Mouse (Mus musculus) megakaryocyte, embryonic 14.5 days (primary cell): ENCODE measurements around the gene Hils1.

Source experiments
- FLI1 ChIP-seq: IDR thresholded peaks from 2 replicates; pipeline ENCODE4 v1.6.1; 2012; ENCODE audit warnings: low read length, inconsistent platforms, mixed read lengths
- GATA1 ChIP-seq: IDR thresholded peaks from 3 replicates; pipeline ENCODE4 v1.6.1; 2012; ENCODE audit warnings: mixed read lengths, low read length, inconsistent platforms, borderline replicate concordance

GRCm38 (mm10) chr11:94998041-94998531, 30.7 kb downstream of the Hils1 start:
- no peak for TF ChIP-seq GATA1
- no peak for TF ChIP-seq FLI1
